Mouse (Mus musculus) testis, adult 2 months (tissue): ENCODE measurements around the gene Pin1. TPM values are rescaled to one million over a fixed set of nuclear protein-coding genes. Genes with fewer than 3 reads are reported as not detected.

Experiments
- H3K27ac ChIP-seq: fragments of 200-500 bp; 2 replicates; pipeline ENCODE4 v1.5.1; 2012; ENCODE audit warnings: low read depth, low read length; ENCODE audit not compliant: control insufficient read depth, insufficient read depth
- H3K27me3 ChIP-seq: fragments of 200-500 bp; 2 replicates; pipeline ENCODE4 v1.6.1; 2012; ENCODE audit warnings: mild to moderate bottlenecking, low read length, moderate library complexity; ENCODE audit not compliant: control insufficient read depth, insufficient read depth
- H3K36me3 ChIP-seq: fragments of 200-500 bp; 2 replicates; pipeline ENCODE4 v1.6.1; 2012; ENCODE audit warnings: mild to moderate bottlenecking, low read length; ENCODE audit not compliant: control insufficient read depth, insufficient read depth
- H3K4me1 ChIP-seq: fragments of 200-500 bp; 2 replicates; pipeline ENCODE4 v1.6.1; 2012; ENCODE audit warnings: low read length; ENCODE audit not compliant: control insufficient read depth, insufficient read depth
- H3K4me3 ChIP-seq: fragments of 200-500 bp; 2 replicates; pipeline ENCODE4 v1.5.1; 2012; ENCODE audit warnings: low read depth, mild to moderate bottlenecking, low read length, moderate library complexity, mixed read lengths; ENCODE audit not compliant: control insufficient read depth
- CTCF ChIP-seq: fragments of 200-500 bp; IDR thresholded peaks from 2 replicates; pipeline ENCODE4 v1.5.1; 2012; ENCODE audit warnings: low read depth, mild to moderate bottlenecking, inconsistent platforms, low read length, moderate library complexity; ENCODE audit not compliant: control insufficient read depth, insufficient read depth, insufficient replicate concordance
- POLR2A ChIP-seq: fragments of 200-500 bp; IDR thresholded peaks from 2 replicates; pipeline ENCODE4 v1.6.1; 2012; ENCODE audit warnings: low read depth, mild to moderate bottlenecking, inconsistent platforms, low read length, moderate library complexity; ENCODE audit not compliant: control insufficient read depth
- polyA plus RNA-seq: library from polyadenylated mRNA; depleted of rRNA; stranded (reverse); fragments of >200 nt; gene quantifications from 2 replicates; pipeline ENCODE4 v1.2.3, GENCODE M21; 2012

Pin1 gene
- polyA plus RNA-seq, 1 experiment, result 17.7 TPM

- peak within 1 kb of the TSS; percentile 92 for H3K27ac ChIP-seq
- H3K4me1 ChIP-seq, result peaks cover 5% of the 10 kb centered on the region
- TF ChIP-seq CTCF (no peak), POLR2A (peak; percentile 69)
- H3K36me3 ChIP-seq, result no peaks in the 10 kb centered on the region; the same call in none of the 2 replicates
- no peaks in the 10 kb centered on the region for H3K27me3 ChIP-seq
- H3K4me3 ChIP-seq, result peak within 1 kb of the TSS; percentile 96
Observed at GRCm38 (mm10) chr9:20644360-20645081, 7.4 kb upstream of the Pin1 start, which contains the start of gene Fbxl12. TSS of gene Fbxl12 (minus strand) at chr9:20644767.

DNA sequence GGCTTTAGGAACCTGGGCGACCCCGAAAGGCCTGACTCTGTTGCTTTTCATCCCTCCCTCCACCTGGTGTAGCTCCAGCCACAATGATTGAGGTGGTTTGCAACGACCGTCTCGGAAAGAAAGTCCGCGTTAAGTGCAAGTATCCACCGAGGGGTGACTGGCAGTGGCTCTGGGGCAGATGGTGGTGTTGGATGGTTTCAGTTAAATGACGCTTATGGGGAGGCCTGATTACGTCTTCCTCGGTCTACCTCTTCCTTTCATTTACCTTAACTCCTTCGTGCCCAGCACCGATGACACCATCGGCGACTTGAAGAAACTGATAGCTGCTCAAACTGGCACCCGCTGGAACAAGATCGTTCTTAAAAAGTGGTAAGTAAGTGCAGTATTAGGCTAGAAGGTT is 6.8 kb upstream of the Pin1 start:
- H3K27ac ChIP-seq, result peak overlapping the region; percentile 92
- no peaks in the 10 kb centered on the region for H3K27me3 ChIP-seq
- H3K4me1 ChIP-seq, result peaks cover 5% of the 10 kb centered on the region
- H3K36me3 ChIP-seq, result no peaks in the 10 kb centered on the region; the same call in none of the 2 replicates
- peak overlapping the region; percentile 96 for H3K4me3 ChIP-seq
- TF ChIP-seq POLR2A, result no peak

DNA sequence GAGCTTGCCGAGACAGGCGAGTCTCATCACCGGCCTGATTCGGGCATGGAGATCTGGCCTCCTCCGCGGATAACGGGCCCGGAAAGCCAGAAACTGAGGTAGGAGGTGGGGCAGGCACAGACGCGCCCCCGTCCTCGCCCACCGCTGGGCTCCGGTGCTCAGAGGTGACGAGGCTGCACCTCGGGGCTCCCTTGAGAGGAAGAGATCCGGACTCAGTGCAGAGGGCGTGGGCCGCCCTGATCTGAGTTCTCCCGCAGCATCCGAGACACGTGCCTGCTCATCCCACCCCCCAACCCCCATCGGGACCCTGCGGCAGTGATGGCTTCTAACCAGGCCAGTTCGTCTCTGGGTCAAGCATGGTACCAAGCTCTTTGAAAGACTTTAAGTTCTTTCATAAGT is 364 bp downstream of the Pin1 start:
- H3K27ac ChIP-seq, result peak overlapping the region; percentile 85

DNA sequence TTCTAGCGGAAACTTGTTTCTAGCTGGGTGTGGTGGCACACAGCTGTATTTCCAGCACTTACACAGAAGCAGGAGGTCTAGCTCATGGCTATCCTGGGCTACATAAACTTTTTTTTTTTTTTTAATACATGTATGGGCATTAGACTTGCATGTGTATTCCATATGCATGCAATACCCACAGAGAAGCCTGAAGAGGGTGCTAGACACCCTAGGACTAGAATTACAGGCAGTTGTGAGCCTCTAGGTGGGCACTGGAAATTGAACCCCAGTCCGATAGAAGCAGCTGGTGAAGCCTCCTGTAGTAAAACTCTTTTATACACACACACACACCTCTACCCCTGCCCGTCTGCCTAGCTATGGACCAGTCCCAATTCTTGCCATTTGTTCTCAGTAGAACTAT is 2.0 kb downstream of the Pin1 start:
- H3K36me3 ChIP-seq, result peaks cover 2% of the 10 kb centered on the region; the same call in 1 of the 2 replicates
- no peaks in the 10 kb centered on the region for H3K27me3 ChIP-seq
- TF ChIP-seq POLR2A (no peak), CTCF (no peak)
- peak overlapping the region; percentile 25; the same call in 1 of the 2 replicates for H3K4me3 ChIP-seq
- H3K27ac ChIP-seq, result no peak overlapping the region
- no peaks in the 10 kb centered on the region; the same call in none of the 2 replicates for H3K4me1 ChIP-seq

More for the DNA sequence above, 364 bp downstream of the Pin1 start:
- H3K4me3 ChIP-seq, result peak overlapping the region; percentile 96
- no peaks in the 10 kb centered on the region; the same call in 1 of the 2 replicates for H3K36me3 ChIP-seq
- TF ChIP-seq CTCF, result no peak
- TF ChIP-seq POLR2A, result no peak
- H3K27me3 ChIP-seq, result no peaks in the 10 kb centered on the region
- no peaks in the 10 kb centered on the region; the same call in none of the 2 replicates for H3K4me1 ChIP-seq

- no peak for TF ChIP-seq CTCF
- TF ChIP-seq POLR2A, result no peak
- H3K27me3 ChIP-seq, result no peaks in the 10 kb centered on the region
- peaks cover 2% of the 10 kb centered on the region; the same call in 1 of the 2 replicates for H3K36me3 ChIP-seq
- H3K4me3 ChIP-seq, result no peak overlapping the region
- H3K27ac ChIP-seq, result no peak overlapping the region
- H3K4me1 ChIP-seq, result no peaks in the 10 kb centered on the region; the same call in 1 of the 2 replicates
Observed at GRCm38 (mm10) chr9:20657546-20657945, 5.7 kb downstream of the Pin1 start.

GRCm38 (mm10) chr9:20662325-20662724 is 10.4 kb downstream of the Pin1 start:
- TF ChIP-seq CTCF (peak; percentile 64; the same call in 1 of the 2 replicates), POLR2A (no peak)
- no peak overlapping the region for H3K27ac ChIP-seq
- H3K4me3 ChIP-seq, result peak overlapping the region; percentile 69
- H3K27me3 ChIP-seq, result no peaks in the 10 kb centered on the region
- peaks cover 2% of the 10 kb centered on the region; the same call in 1 of the 2 replicates for H3K36me3 ChIP-seq
- peaks cover 3% of the 10 kb centered on the region for H3K4me1 ChIP-seq

GRCm38 (mm10) chr9:20662874-20663273 is 11.0 kb downstream of the Pin1 start:
- H3K4me3 ChIP-seq, result no peak overlapping the region
- no peaks in the 10 kb centered on the region for H3K27me3 ChIP-seq
- peaks cover 3% of the 10 kb centered on the region for H3K4me1 ChIP-seq
- no peaks in the 10 kb centered on the region; the same call in 1 of the 2 replicates for H3K36me3 ChIP-seq
- H3K27ac ChIP-seq, result no peak overlapping the region
- TF ChIP-seq POLR2A (no peak), CTCF (no peak)

- TF ChIP-seq POLR2A (no peak), CTCF (no peak)
- Histone ChIP-seq H3K27ac (no peak overlapping the region), H3K4me1 (peaks cover 12% of the 10 kb centered on the region), H3K27me3 (no peaks in the 10 kb centered on the region), H3K4me3 (no peak overlapping the region), H3K36me3 (no peaks in the 10 kb centered on the region; the same call in 1 of the 2 replicates)
Observed at GRCm38 (mm10) chr9:20663956-20664355, 12.1 kb downstream of the Pin1 start.
